Mouse (Mus musculus): ENCODE data around the gene Unc45a.
"Not testable (repeated sequence)": the region's sequence is repeated elsewhere in the genome, so short reads cannot be mapped to it uniquely, and the experiment has no call there.

Unc45a gene

GRCm38 (mm10) chr7:80367232-80367631 lies 26.4 kb upstream of the Unc45a start:
- DNase-seq = no peak

- DNase-seq = no peak
These were observed 25.0 kb upstream of the Unc45a start for GRCm38 (mm10) chr7:80365759-80366158.

DNA sequence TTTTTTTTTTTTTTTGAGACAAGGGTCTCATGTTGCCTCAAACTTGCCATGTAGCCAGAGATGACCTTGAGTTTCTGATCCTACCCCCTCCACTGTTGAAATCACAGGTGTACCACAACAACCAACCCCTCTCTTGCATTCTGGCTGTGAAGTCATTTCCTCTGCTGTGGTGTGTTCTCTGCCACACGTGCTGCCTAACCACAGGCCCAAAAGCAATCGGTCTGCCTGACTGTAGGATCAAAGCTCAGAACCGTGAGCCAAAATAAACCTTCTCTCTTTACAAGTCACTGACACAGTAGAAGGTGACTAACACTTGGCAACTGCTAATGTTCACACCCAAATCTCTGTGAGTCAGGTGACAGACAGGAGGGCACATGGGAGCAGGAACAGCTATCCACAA lies 19.6 kb upstream of the Unc45a start:
- DNase-seq = no peak

GRCm38 (mm10) chr7:80358039-80358438 lies 17.2 kb upstream of the Unc45a start:
- DNase-seq = no peak

DNA sequence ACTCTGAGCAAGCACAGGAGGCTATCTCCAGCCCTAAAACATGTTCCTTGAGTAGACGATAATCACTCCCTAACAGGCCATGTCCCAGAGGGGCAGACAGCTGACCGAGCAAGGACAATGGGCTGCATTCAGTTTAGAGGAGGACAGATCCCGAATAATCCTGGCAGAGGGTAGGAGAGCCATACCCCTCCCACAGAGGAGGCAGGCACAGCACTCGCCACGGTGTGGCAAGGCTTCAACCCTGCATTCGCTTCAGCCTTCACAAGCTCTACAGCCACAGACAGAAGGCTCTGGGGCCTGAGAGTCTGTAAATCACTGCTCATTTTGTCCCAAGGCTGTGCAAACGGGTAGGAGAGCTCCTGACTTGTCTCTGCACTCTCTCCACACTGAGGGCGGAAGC lies 16.4 kb upstream of the Unc45a start:
- no peak for DNase-seq

DNA sequence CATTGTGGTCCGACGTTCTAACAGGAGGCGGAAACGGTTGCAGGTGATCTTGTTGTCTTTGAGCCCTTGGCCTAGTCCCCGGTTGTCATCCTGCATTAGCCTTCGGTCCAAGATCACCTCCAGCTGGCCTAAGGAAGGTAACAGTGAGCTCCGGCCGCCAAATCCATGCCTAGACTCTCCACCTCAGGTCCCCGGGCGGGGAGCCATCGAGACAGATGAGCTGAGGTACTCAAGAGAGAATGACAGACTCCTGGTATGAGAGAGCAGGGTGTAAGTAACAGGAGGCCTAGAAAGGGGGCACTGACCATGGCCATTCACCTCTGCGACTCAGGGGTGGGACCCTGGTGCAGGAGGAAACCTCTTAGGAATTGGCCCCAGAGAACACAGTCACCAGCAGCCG lies 15.5 kb upstream of the Unc45a start:
- peak; percentile 62 for DNase-seq

GRCm38 (mm10) chr7:80352920-80353319 lies 12.1 kb upstream of the Unc45a start:
- DNase-seq = no peak

- DNase-seq = no peak
These were observed 10.0 kb upstream of the Unc45a start for GRCm38 (mm10) chr7:80350808-80351207.

DNA sequence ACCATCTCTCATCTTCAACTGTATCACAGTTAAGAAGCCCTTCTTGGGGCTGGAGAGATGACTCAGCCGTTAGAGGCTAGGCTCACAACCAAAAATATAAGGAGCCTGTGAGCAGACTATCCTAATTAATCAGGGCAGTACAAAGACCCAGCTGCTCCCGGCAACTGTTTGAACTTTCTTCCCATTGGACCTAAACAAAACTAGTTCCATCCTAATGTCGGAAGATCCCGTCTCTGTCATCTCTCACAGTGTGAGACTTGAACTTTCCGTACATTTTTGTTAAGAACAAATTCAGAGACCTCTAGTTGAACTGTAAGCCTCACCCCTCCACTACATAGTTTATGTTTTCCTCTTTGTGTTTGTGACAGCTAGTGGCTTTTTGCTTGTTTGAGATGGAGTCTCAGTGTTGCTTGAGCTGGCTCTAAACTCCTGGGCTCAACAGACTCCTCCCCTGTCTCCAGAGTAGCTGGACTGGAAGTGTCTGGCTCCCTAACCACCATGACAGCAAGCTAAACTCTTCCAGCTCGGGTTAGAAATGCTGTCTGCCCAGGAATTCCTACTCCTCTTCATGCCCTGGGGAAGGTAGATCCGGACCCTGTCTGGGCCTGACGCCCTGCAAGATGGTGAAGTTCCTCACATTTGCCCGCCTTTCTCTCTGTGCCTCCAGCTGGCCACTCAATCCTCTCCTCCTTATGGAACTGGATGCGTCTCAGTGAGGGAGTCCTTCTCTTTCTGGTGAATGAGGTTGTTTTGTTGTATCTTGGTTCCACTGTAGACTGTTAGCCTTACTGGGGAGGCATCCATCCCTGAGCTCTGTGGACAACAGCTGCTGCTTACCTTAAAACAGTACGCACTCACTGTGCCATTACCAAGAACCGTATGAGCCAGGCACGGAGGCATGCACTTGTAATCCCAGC lies 7.1 kb upstream of the Unc45a start:
- no peak for DNase-seq

DNA sequence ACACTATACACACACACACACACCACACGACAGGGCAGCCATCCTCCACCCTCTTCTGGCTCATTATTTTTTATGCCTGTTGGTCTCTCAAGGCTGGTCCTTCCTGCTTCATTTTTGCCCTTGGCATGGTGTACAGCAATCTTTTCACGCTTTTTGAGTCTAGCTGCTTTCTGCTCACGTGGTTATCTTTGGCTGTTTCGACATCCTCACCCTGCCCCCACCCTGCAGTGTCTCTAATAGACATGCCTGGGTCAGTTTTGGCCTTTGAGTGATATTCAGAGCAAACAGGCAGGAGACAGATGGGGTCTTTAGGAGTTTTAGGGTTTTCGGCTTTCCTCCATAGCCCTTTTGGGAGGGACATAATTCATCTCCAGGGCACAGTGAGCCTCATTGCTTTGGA lies 6.0 kb upstream of the Unc45a start:
- no peak for DNase-seq

GRCm38 (mm10) chr7:80346173-80346572 lies 5.4 kb upstream of the Unc45a start:
- DNase-seq = no peak

DNA sequence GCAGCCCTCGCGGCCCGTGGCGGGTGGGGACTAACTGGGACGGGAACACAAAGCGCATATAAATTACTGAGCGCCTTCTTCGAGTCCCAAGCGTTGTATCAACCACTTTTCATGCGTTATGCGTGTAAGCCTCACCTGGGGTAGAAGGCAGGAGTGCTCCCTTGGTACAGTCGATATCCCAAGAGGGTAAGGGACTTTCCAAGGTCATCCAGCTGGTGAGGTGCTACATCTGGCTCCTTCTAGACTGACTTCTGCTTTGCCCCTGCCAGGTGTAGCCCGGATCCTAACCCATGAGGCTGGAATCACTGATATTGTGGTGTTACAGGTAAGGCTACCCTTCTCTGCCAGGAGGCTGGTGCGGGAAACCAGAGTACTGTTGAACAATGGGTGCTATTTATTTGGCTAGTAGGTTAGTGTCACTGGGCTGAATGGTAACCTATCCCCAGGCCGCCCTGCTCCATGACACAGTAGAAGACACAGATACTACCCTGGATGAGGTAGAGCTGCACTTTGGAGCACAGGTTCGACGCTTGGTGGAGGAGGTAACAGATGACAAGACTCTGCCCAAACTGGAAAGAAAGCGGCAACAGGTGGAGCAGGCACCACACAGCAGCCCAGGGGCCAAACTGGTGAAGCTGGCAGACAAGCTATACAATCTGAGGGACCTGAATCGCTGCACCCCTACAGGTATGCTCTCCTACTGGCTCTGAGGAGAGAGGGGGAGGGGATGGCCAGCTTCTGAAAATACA lies 2.6 kb upstream of the Unc45a start:
- no peak for DNase-seq

GRCm38 (mm10) chr7:80342858-80343257 lies 2.1 kb upstream of the Unc45a start, which contains the start of gene Hddc3:
Gene Hddc3 (plus strand): TSS chr7:80343104.
- DNase-seq = peak; percentile 96

DNA sequence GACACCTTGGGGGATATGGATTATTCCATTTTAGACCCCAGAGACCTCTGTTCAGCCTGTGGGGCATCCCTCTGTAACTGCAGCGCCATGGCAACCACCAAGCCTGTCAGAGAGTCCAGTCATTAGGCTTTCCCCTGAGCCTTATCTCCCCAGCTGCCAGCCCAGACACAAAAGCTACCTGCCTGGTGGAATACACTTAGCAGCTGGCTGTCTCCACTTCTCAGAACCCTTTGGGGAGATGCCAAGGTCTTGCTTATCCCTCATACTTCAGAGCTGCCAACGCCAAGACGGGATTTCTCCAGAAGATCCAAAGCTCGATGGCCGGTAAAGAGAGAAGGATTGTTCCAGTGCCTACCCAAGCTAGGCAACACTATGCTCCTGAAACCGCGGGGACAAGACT lies 988 bp upstream of the Unc45a start:
- peak; percentile 65 for DNase-seq

DNA sequence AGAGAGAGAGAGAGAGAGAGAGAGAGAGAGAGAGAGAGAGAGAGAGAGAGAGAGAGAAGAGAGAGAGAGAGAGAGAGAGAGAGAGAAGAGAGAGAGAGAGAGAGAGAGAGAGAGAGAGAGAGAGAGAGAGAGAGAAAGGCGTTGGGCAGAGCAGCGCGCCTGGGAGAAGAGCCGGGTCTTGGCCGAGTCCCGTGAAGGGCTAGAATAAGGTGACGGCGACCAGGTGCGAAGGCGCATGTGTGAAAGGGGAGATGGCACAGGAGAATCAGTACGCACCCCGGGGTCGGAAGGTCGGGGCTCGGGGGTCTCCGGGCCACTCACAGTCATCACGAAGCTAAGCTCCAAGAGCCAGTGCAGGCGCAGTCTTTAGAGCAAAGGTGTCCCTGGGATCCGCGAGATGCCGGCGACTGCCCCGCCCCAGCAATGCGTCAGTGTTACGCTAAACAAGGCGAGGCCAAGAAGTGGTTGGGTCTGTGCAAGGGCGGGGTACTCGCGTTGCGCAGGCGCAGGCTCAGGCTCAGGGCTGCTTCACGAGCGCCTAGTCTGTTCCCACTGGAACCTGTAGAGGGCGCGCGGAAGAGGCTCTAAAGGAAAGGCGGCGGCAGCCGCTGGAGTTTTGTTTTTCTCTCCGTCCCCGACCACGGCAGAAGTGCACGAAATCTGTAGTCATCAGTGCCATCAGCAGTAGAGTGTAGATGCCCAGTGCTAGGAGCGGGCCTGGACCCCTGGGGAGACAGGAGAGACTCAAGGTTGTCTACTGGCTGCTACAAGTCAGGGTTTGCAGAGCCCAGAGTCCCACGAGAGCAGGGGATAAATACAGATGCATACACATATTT lies 794 bp downstream of the Unc45a start:
- DNase-seq = peak; percentile 99

- no peak for DNase-seq
These were observed 1.4 kb downstream of the Unc45a start for GRCm38 (mm10) chr7:80339371-80339770.

DNA sequence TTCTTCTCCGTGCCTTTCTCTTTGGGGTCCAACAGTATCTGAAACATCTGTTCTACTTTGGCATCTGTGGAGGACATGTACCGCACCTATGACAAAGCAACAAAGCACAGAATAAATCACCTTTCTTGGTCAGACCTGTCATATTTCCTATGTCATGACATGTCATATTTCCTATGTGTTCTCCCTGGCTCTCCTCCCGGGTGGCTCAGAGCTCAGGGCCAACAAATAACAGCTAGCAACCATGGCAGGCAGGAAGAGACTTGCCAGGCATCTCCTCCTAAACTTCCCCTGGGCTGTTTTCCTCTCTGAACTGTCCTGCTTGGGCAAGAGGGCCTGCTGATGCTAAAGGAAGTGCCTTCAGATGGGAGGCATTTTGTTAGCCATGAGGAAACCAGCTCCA lies 3.9 kb downstream of the Unc45a start:
- no peak for DNase-seq

DNA sequence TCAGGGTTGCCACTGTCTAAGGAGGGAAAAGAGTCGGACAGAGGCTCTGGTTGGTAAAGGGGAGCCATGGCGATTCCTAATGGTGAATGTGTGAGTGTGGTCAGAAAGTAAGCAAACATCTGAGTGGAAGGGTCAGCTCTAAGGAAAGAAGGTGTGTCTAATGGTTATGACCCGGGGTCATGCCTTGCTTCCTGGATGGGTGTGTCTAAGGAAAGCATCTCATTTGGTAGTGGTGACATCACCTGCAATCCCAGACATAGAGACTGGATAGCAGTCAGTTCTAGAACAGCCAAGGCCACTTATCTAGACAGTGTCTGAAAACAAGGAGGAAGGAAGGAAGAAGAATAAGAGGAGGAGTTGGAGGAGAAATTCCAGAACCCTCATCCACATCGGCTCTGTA lies 6.0 kb downstream of the Unc45a start:
- DNase-seq = no peak

GRCm38 (mm10) chr7:80331433-80331832 lies 9.4 kb downstream of the Unc45a start:
- peak; percentile 33 for DNase-seq

DNA sequence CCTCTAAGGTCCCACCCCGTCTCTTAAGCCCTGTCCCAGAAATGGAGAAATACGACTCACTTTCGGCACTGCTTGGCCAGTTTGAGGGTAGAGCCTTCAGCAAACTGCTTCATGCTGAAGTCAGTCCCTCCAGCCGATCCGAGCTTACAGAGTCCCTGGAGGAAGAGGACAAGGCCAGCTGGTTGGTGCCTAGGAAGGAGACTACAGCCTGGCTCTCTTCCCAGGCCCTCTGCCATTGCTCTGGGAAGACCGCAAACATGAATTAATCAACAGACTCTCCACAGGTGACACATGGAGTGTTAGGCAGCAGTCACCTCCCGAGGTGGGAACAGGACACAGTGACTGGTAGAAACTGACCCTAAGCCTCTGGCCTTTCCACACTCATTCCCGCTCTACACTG lies 10.5 kb downstream of the Unc45a start:
- peak; percentile 66 for DNase-seq

DNA sequence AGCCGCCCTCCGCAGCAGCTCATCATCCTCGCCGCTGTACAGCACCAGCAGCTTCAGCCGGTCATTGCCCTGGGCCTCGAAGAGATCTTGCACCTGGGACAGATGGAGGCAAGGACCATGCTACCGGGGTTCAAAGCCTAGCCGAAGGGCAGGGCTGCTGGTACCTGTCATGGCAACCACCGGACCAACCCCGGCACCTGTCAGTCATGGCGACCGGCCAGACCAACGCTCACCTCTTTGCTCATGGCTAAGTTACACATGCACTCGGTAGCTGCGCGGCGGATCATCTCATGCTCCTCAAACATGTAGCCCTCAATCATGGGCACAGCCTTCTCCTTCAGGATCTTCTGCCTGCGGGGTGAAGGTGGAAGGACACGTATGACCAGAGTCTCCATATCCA lies 14.7 kb downstream of the Unc45a start:
- peak; percentile 63 for DNase-seq

- peak; percentile 54 for DNase-seq
These were observed 15.4 kb downstream of the Unc45a start for GRCm38 (mm10) chr7:80325292-80325868.

- DNase-seq = not testable (repeated sequence)
These were observed 16.0 kb downstream of the Unc45a start for GRCm38 (mm10) chr7:80324816-80325119.

All from cerebellum, adult 9-10 months (tissue).